Mouse (Mus musculus) MEL (cell line): Measurements from ENCODE around the gene St6galnac3. TPM values are rescaled to one million over a fixed set of nuclear protein-coding genes. Genes with fewer than 3 reads are reported as not detected.

ENCODE experiments used
- DNase-seq: peaks from one replicate; pipeline ENCODE4 v3.0.0; 2011; ENCODE audit warnings: low read depth, low spot score
- H3K27ac ChIP-seq: 2 replicates; pipeline ENCODE4 v1.5.1; 2012; ENCODE audit warnings: low read depth, mild to moderate bottlenecking, control low read depth, low read length, moderate library complexity; ENCODE audit not compliant: control insufficient read depth
- H3K27me3 ChIP-seq, 2 experiments: fragments of 150-350 bp in 1 of 2; sonication (generic) in 1 of 2; 2 replicates each; pipeline ENCODE4 v1.6.1; 2012; ENCODE audit warnings: low read length in 2 of 2, mild to moderate bottlenecking in 2 of 2, improper control_type of control experiment in 1 of 2, moderate library complexity in 1 of 2; ENCODE audit not compliant: insufficient read depth in 2 of 2, control insufficient read depth in 1 of 2
- H3K36me3 ChIP-seq, 2 experiments: 2 replicates each; pipeline ENCODE4 v1.6.1; 2012 to 2014; ENCODE audit warnings: low read length in 2 of 2, improper control_type of control experiment in 1 of 2, inconsistent platforms in 1 of 2, mild to moderate bottlenecking in 1 of 2; ENCODE audit not compliant: insufficient read depth in 2 of 2, control insufficient read depth in 1 of 2
- H3K4me1 ChIP-seq, 2 experiments: fragments of 150-350 bp in 1 of 2; sonication (generic) in 1 of 2; 2 replicates each; pipeline ENCODE4 v1.6.1; 2012; ENCODE audit warnings: low read length in 2 of 2, improper control_type of control experiment in 1 of 2, mild to moderate bottlenecking in 1 of 2; ENCODE audit not compliant: insufficient read depth in 2 of 2, control insufficient read depth in 1 of 2
- H3K4me3 ChIP-seq, 2 experiments: fragments of 150-350 bp in 1 of 2; sonication (generic) in 1 of 2; 2 replicates each; pipeline ENCODE4 v1.5.1; 2012; ENCODE audit warnings: low read depth in 2 of 2, low read length in 2 of 2, mild to moderate bottlenecking in 2 of 2, moderate library complexity in 2 of 2, control low read depth in 1 of 2, improper control_type of control experiment in 1 of 2; ENCODE audit not compliant: control insufficient read depth in 1 of 2, insufficient read depth in 1 of 2
- H3K79me2 ChIP-seq: 2 replicates; pipeline ENCODE4 v1.6.1; 2012; ENCODE audit warnings: mild to moderate bottlenecking, low read length, moderate library complexity; ENCODE audit not compliant: control insufficient read depth, poor library complexity, insufficient read depth
- H3K9ac ChIP-seq: 2 replicates; pipeline ENCODE4 v1.6.1; 2012; ENCODE audit warnings: low read depth, mild to moderate bottlenecking, control low read depth, low read length, moderate library complexity; ENCODE audit not compliant: control insufficient read depth, poor library complexity, severe bottlenecking
- H3K9me3 ChIP-seq: fragments of 150-350 bp; sonication (generic); replicated peaks from 2 replicates; pipeline ENCODE4 v1.6.1; 2012; ENCODE audit warnings: mild to moderate bottlenecking, low read length, improper control_type of control experiment, moderate library complexity; ENCODE audit not compliant: insufficient read depth
- BHLHE40 ChIP-seq: IDR thresholded peaks from 2 replicates; pipeline ENCODE4 v1.6.1; 2012; ENCODE audit warnings: low read depth, mild to moderate bottlenecking, inconsistent platforms, low read length, improper control_type of control experiment, borderline replicate concordance
- CHD1 ChIP-seq: IDR thresholded peaks from 2 replicates; pipeline ENCODE4 v1.6.1; 2012; ENCODE audit warnings: low read depth, mild to moderate bottlenecking, inconsistent platforms, low read length, improper control_type of control experiment
- CHD2 ChIP-seq: IDR thresholded peaks from 2 replicates; pipeline ENCODE4 v1.6.1; 2011; ENCODE audit warnings: low read length, improper control_type of control experiment
- CTCF ChIP-seq, 3 experiments: IDR thresholded peaks in 2 of 3; conservative IDR thresholded peaks in 1 of 3; 2 replicates each; pipeline ENCODE4 v1.5.1; 2011 to 2012; ENCODE audit warnings: low read length in 3 of 3, low read depth in 2 of 3, mild to moderate bottlenecking in 2 of 3, improper control_type of control experiment in 1 of 3, inconsistent platforms in 1 of 3, mixed read lengths in 1 of 3, moderate library complexity in 1 of 3; ENCODE audit not compliant: control insufficient read depth in 1 of 3, insufficient read depth in 1 of 3, poor library complexity in 1 of 3, severe bottlenecking in 1 of 3
- E2F4 ChIP-seq: IDR thresholded peaks from 2 replicates; pipeline ENCODE4 v1.6.1; 2011; ENCODE audit warnings: low read depth, low read length, improper control_type of control experiment, borderline replicate concordance
- ELF1 ChIP-seq: IDR thresholded peaks from 2 replicates; pipeline ENCODE4 v1.6.1; 2014; ENCODE audit warnings: low read depth, mild to moderate bottlenecking, inconsistent platforms, low read length, improper control_type of control experiment, moderate library complexity
- EP300 ChIP-seq, 2 experiments: IDR thresholded peaks; 2 replicates each; pipeline ENCODE4 v1.6.1; 2011; ENCODE audit warnings: improper control_type of control experiment in 2 of 2, low read length in 2 of 2, low read depth in 1 of 2, mild to moderate bottlenecking in 1 of 2
- GABPA ChIP-seq: IDR thresholded peaks from 2 replicates; pipeline ENCODE4 v1.6.1; 2012; ENCODE audit warnings: low read depth, mild to moderate bottlenecking, inconsistent platforms, low read length, improper control_type of control experiment, moderate library complexity
- GATA1 ChIP-seq: IDR thresholded peaks from 2 replicates; pipeline ENCODE4 v1.6.1; 2011; ENCODE audit warnings: low read depth, low read length, improper control_type of control experiment
- HCFC1 ChIP-seq: IDR thresholded peaks from 2 replicates; pipeline ENCODE4 v1.6.1; 2012; ENCODE audit warnings: low read depth, mild to moderate bottlenecking, inconsistent platforms, low read length, improper control_type of control experiment, moderate library complexity
- JUND ChIP-seq: IDR thresholded peaks from 2 replicates; pipeline ENCODE4 v1.6.1; 2011; ENCODE audit warnings: low read depth, mild to moderate bottlenecking, improper control_type of control experiment, low read length
- KAT2A ChIP-seq: conservative IDR thresholded peaks from 2 replicates; pipeline ENCODE4 v1.6.1; 2012; ENCODE audit warnings: low read depth, low read length, improper control_type of control experiment, inconsistent platforms
- MAFK ChIP-seq: IDR thresholded peaks from 2 replicates; pipeline ENCODE4 v1.6.1; 2011; ENCODE audit warnings: low read depth, mild to moderate bottlenecking, low read length, improper control_type of control experiment, borderline replicate concordance
- MAX ChIP-seq: IDR thresholded peaks from 2 replicates; pipeline ENCODE4 v1.6.1; 2011; ENCODE audit warnings: low read length, improper control_type of control experiment
- MEF2A ChIP-seq: IDR thresholded peaks from 2 replicates; pipeline ENCODE4 v1.6.1; 2014; ENCODE audit warnings: low read depth, mild to moderate bottlenecking, inconsistent platforms, low read length, improper control_type of control experiment; ENCODE audit not compliant: poor library complexity, insufficient replicate concordance, severe bottlenecking; ENCODE audit errors: extremely low read depth
- MYB ChIP-seq: IDR thresholded peaks from 2 replicates; pipeline ENCODE4 v1.6.1; 2011; ENCODE audit warnings: mild to moderate bottlenecking, low read depth, low read length, improper control_type of control experiment
- MYC ChIP-seq: IDR thresholded peaks from 2 replicates; pipeline ENCODE4 v1.6.1; 2011; ENCODE audit warnings: low read depth, mild to moderate bottlenecking, low read length, improper control_type of control experiment, moderate library complexity
- NELFE ChIP-seq: IDR thresholded peaks from 2 replicates; pipeline ENCODE4 v1.6.1; 2011; ENCODE audit warnings: low read depth, low read length, improper control_type of control experiment
- NRF1 ChIP-seq: IDR thresholded peaks from 2 replicates; pipeline ENCODE4 v1.6.1; 2014; ENCODE audit warnings: low read depth, mild to moderate bottlenecking, inconsistent platforms, low read length, improper control_type of control experiment, moderate library complexity; ENCODE audit not compliant: poor library complexity, insufficient read depth, severe bottlenecking
- POLR2A ChIP-seq, 2 experiments: IDR thresholded peaks; 2 replicates each; pipeline ENCODE4 v1.6.1; 2011 to 2012; ENCODE audit warnings: low read length in 2 of 2, mild to moderate bottlenecking in 2 of 2, control low read depth in 1 of 2, improper control_type of control experiment in 1 of 2, low read depth in 1 of 2, moderate library complexity in 1 of 2; ENCODE audit not compliant: control insufficient read depth in 1 of 2, insufficient read depth in 1 of 2, poor library complexity in 1 of 2
- POLR2AphosphoS2 ChIP-seq: IDR thresholded peaks from 2 replicates; pipeline ENCODE4 v1.6.1; 2011; ENCODE audit warnings: low read length, improper control_type of control experiment
- POLR2AphosphoS5 ChIP-seq: IDR thresholded peaks from 2 replicates; pipeline ENCODE4 v1.6.1; 2012; ENCODE audit warnings: low read depth, borderline replicate concordance, mild to moderate bottlenecking, inconsistent platforms, low read length, moderate library complexity, mixed read lengths
- RAD21 ChIP-seq: IDR thresholded peaks from 2 replicates; pipeline ENCODE4 v1.6.1; 2011; ENCODE audit warnings: mild to moderate bottlenecking, low read depth, low read length, improper control_type of control experiment
- RCOR1 ChIP-seq: IDR thresholded peaks from 2 replicates; pipeline ENCODE4 v1.6.1; 2012; ENCODE audit warnings: low read depth, mild to moderate bottlenecking, inconsistent platforms, low read length, improper control_type of control experiment
- SIN3A ChIP-seq: IDR thresholded peaks from 2 replicates; pipeline ENCODE4 v1.6.1; 2012; ENCODE audit warnings: low read length, improper control_type of control experiment, inconsistent platforms
- SMC3 ChIP-seq: IDR thresholded peaks from 2 replicates; pipeline ENCODE4 v1.6.1; 2011; ENCODE audit warnings: low read depth, low read length, improper control_type of control experiment
- TAL1 ChIP-seq: IDR thresholded peaks from 2 replicates; pipeline ENCODE4 v1.6.1; 2012; ENCODE audit warnings: mild to moderate bottlenecking, inconsistent platforms, low read length, moderate library complexity, mixed read lengths
- TBP ChIP-seq: IDR thresholded peaks from 2 replicates; pipeline ENCODE4 v1.8.0; 2011; ENCODE audit warnings: low read depth, low read length, improper control_type of control experiment
- TCF12 ChIP-seq: IDR thresholded peaks from 2 replicates; pipeline ENCODE4 v1.6.1; 2014; ENCODE audit warnings: low read depth, mild to moderate bottlenecking, inconsistent platforms, low read length, improper control_type of control experiment, moderate library complexity
- UBTF ChIP-seq: IDR thresholded peaks from 2 replicates; pipeline ENCODE4 v1.6.1; 2012; ENCODE audit warnings: low read depth, mild to moderate bottlenecking, inconsistent platforms, low read length, improper control_type of control experiment, moderate library complexity, borderline replicate concordance; ENCODE audit not compliant: insufficient read depth
- USF1 ChIP-seq: IDR thresholded peaks from 2 replicates; pipeline ENCODE4 v1.6.1; 2014; ENCODE audit warnings: low read depth, mild to moderate bottlenecking, inconsistent platforms, low read length, improper control_type of control experiment, moderate library complexity
- USF2 ChIP-seq, 2 experiments: IDR thresholded peaks; 2 replicates each; pipeline ENCODE4 v1.6.1; 2011 to 2012; ENCODE audit warnings: improper control_type of control experiment in 2 of 2, low read length in 2 of 2, borderline replicate concordance in 1 of 2, inconsistent platforms in 1 of 2, low read depth in 1 of 2, mild to moderate bottlenecking in 1 of 2; ENCODE audit not compliant: insufficient read depth in 1 of 2
- ZC3H11A ChIP-seq: IDR thresholded peaks from 2 replicates; pipeline ENCODE4 v1.6.1; 2012; ENCODE audit warnings: low read depth, mild to moderate bottlenecking, inconsistent platforms, low read length, improper control_type of control experiment
- ZKSCAN1 ChIP-seq: IDR thresholded peaks from 2 replicates; pipeline ENCODE4 v1.6.1; 2012; ENCODE audit warnings: low read depth, mild to moderate bottlenecking, inconsistent platforms, low read length, improper control_type of control experiment, moderate library complexity
- ZMIZ1 ChIP-seq: IDR thresholded peaks from 2 replicates; pipeline ENCODE4 v1.6.1; 2012; ENCODE audit warnings: low read depth, mild to moderate bottlenecking, inconsistent platforms, low read length, improper control_type of control experiment, moderate library complexity
- ZNF384 ChIP-seq: IDR thresholded peaks from 2 replicates; pipeline ENCODE4 v1.6.1; 2012; ENCODE audit warnings: low read depth, mild to moderate bottlenecking, inconsistent platforms, low read length, improper control_type of control experiment
- polyA plus RNA-seq, 2 experiments: library from polyadenylated mRNA; stranded (reverse) in 1 of 2; unstranded in 1 of 2; fragments of >175 nt in 1 of 2; fragments of >200 nt in 1 of 2; gene quantifications; 2 replicates each; pipeline versions ENCODE4 v1.2.1 to v1.2.4; 2012; ENCODE audit warnings: low replicate concordance in 2 of 2, low read depth in 1 of 2; ENCODE audit not compliant: insufficient read length in 2 of 2, insufficient read depth in 1 of 2, missing spikeins in 1 of 2
- total RNA-seq: library from RNA; depleted of rRNA; stranded (reverse); fragments of 300-350 nt; gene quantifications from 2 replicates; pipeline ENCODE4 v1.2.3, GENCODE M21; 2012

St6galnac3 gene
- total and polyA plus RNA-seq, 3 experiments: 7.8 to 11.4 TPM; not detected in 1

- Histone ChIP-seq H3K4me3 (no peak overlapping the region), H3K4me1 (peaks cover 4 to 7% of the 10 kb centered on the region in 2 experiments; a peak in 3 of 4 replicates), H3K9ac (no peak overlapping the region), H3K9me3 (no peaks in the 10 kb centered on the region), H3K27ac (no peak overlapping the region), H3K36me3 (peaks cover 0 to 3% of the 10 kb centered on the region in 2 experiments; a peak in 2 of 4 replicates), H3K27me3 (no peaks in the 10 kb centered on the region), H3K79me2 (no peaks in the 10 kb centered on the region)
- DNase-seq: peak; percentile 68
- TF ChIP-seq CHD2 (no peak), CHD1 (no peak), POLR2AphosphoS2 (no peak), ELF1 (no peak), MAFK (no peak), CTCF (IDR thresholded peaks at IDR 0.05 in 2 of 3, conservative IDR thresholded peaks at IDR 0.05 in 1 of 3; ENCODE audit: control insufficient read depth in 1 of 3, insufficient read depth in 1 of 3, low read depth in 2 of 3, low read length in 3 of 3, poor library complexity in 1 of 3, severe bottlenecking in 1 of 3) (peak; percentile 64 to 89 (median 87)), UBTF (no peak), E2F4 (no peak), ZNF384 (no peak), MYB (no peak), GATA1 (no peak), USF2 (IDR thresholded peaks at IDR 0.05; ENCODE audit: borderline replicate concordance in 1 of 2, insufficient read depth in 1 of 2, low read depth in 1 of 2, low read length in 2 of 2) (no peak), EP300 (IDR thresholded peaks at IDR 0.05; ENCODE audit: low read depth in 1 of 2, low read length in 2 of 2) (no peak; a peak in 1 of 4 replicates), RAD21 (peak; percentile 87), MEF2A (no peak), NELFE (no peak), JUND (no peak), ZMIZ1 (no peak), POLR2A (IDR thresholded peaks at IDR 0.05; ENCODE audit: control insufficient read depth in 1 of 2, insufficient read depth in 1 of 2, low read depth in 1 of 2, low read length in 2 of 2, poor library complexity in 1 of 2) (no peak), ZKSCAN1 (no peak), MYC (no peak), SMC3 (peak; percentile 94), USF1 (no peak), TBP (no peak), ZC3H11A (peak; percentile 87), SIN3A (peak; percentile 34; the same call in 1 of the 2 replicates), RCOR1 (no peak), MAX (no peak), TCF12 (0 out of 2 replicates have a peak, but pooled peaks have one; percentile 19), GABPA (no peak), BHLHE40 (0 out of 2 replicates have a peak, but pooled peaks have one; percentile 31), HCFC1 (no peak), KAT2A (no peak), TAL1 (no peak), NRF1 (no peak), POLR2AphosphoS5 (no peak)
These were observed 66.8 kb downstream of the St6galnac3 start for GRCm38 (mm10) chr3:153658051-153658777.
